Mouse (Mus musculus): ENCODE results near the gene Clcn6. TPM values are rescaled to one million over a fixed set of nuclear protein-coding genes. Genes with fewer than 3 reads are reported as not detected.
"Not testable (repeated sequence)": the region's sequence is repeated elsewhere in the genome, so short reads cannot be mapped to it uniquely, and the experiment has no call there.

Clcn6 gene
- total and polyA plus RNA-seq, 3 experiments, result 6.2 to 21.0 (median 16.1) TPM

DNA sequence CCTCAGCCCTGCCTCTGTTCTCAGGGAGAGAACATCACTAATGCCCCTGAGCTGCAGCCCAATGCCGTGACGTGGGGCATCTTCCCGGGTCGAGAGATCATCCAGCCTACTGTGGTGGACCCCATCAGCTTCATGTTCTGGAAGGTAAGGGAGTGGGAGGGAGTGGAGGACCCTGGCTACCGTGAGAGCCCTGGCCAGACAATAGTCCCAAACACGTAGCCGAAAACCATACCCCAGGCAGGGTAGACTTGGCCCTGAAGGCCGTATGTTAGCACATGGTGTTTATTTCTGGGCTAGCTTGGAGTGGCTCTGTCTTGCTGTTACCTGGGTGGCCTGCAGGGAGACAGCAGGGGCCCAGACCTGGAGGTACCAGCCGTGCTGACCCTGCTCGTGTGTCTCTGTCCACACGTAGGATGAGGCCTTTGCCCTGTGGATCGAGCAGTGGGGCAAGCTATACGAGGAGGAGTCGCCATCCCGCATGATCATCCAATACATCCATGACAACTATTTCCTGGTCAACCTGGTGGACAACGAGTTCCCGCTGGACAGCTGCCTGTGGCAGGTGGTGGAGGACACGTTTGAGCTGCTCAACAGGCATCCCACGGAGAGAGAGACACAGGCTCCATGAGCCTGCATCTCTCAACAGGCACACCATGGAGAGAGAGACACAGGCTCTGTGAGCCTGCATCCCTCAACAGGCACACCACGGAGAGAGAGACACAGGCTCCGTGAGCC is 16.5 kb upstream of the Clcn6 start:
- no peak for ATAC-seq (ENCODE audit: extremely low read depth, insufficient number of reproducible peaks, low FRiP score, poor library complexity, severe bottlenecking)
- H3K36me3 ChIP-seq (replicated peaks), result peaks cover 81% of the 10 kb centered on the region
- H3K27me3 ChIP-seq (ENCODE audit: insufficient read depth, low read length), result no peaks in the 10 kb centered on the region
- DNase-seq (ENCODE audit: low spot score), result no peak
- TF ChIP-seq POLR2AphosphoS5 (IDR thresholded peaks at IDR 0.05; ENCODE audit: insufficient replicate concordance, low read depth, low read length) (no peak), GATA2 (IDR thresholded peaks at IDR 0.05; ENCODE audit: borderline replicate concordance, low read depth, low read length) (no peak), GATA1 (IDR thresholded peaks at IDR 0.05; ENCODE audit: borderline replicate concordance, low read length) (no peak), CTCF (IDR thresholded peaks at IDR 0.05; ENCODE audit: low read depth, low read length) (no peak), TAL1 (conservative IDR thresholded peaks at IDR 0.05; ENCODE audit: low read depth, low read length) (no peak)
- no peak overlapping the region for H3K4me3 ChIP-seq (ENCODE audit: low read depth, low read length)
- no peaks in the 10 kb centered on the region for H3K9me3 ChIP-seq (replicated peaks)
- peaks cover under 1% of the 10 kb centered on the region; the same call in 1 of the 2 replicates for H3K4me1 ChIP-seq (ENCODE audit: insufficient read depth, low read depth, low read length)

- H3K4me1 ChIP-seq (ENCODE audit: insufficient read depth, low read depth, low read length), result peaks cover 2% of the 10 kb centered on the region
- no peaks in the 10 kb centered on the region for H3K27me3 ChIP-seq (ENCODE audit: insufficient read depth, low read length)
- TF ChIP-seq TAL1 (conservative IDR thresholded peaks at IDR 0.05; ENCODE audit: low read depth, low read length) (no peak), GATA2 (IDR thresholded peaks at IDR 0.05; ENCODE audit: borderline replicate concordance, low read depth, low read length) (no peak), GATA1 (IDR thresholded peaks at IDR 0.05; ENCODE audit: borderline replicate concordance, low read length) (no peak), CTCF (IDR thresholded peaks at IDR 0.05; ENCODE audit: low read depth, low read length) (no peak), POLR2AphosphoS5 (IDR thresholded peaks at IDR 0.05; ENCODE audit: insufficient replicate concordance, low read depth, low read length) (no peak)
- no peak overlapping the region for H3K4me3 ChIP-seq (ENCODE audit: low read depth, low read length)
- ATAC-seq (ENCODE audit: extremely low read depth, insufficient number of reproducible peaks, low FRiP score, poor library complexity, severe bottlenecking) (no peak), DNase-seq (ENCODE audit: low spot score) (no peak)
- H3K9me3 ChIP-seq (replicated peaks), result no peaks in the 10 kb centered on the region
- peaks cover 92% of the 10 kb centered on the region for H3K36me3 ChIP-seq (replicated peaks)
Observed at GRCm38 (mm10) chr4:148053417-148053920, 14.8 kb upstream of the Clcn6 start.

GRCm38 (mm10) chr4:148052976-148053375 is 14.4 kb upstream of the Clcn6 start:
- no peak for ATAC-seq (ENCODE audit: extremely low read depth, insufficient number of reproducible peaks, low FRiP score, poor library complexity, severe bottlenecking)
- peaks cover 7% of the 10 kb centered on the region for H3K4me1 ChIP-seq (ENCODE audit: insufficient read depth, low read depth, low read length)
- no peaks in the 10 kb centered on the region for H3K27me3 ChIP-seq (ENCODE audit: insufficient read depth, low read length)

DNA sequence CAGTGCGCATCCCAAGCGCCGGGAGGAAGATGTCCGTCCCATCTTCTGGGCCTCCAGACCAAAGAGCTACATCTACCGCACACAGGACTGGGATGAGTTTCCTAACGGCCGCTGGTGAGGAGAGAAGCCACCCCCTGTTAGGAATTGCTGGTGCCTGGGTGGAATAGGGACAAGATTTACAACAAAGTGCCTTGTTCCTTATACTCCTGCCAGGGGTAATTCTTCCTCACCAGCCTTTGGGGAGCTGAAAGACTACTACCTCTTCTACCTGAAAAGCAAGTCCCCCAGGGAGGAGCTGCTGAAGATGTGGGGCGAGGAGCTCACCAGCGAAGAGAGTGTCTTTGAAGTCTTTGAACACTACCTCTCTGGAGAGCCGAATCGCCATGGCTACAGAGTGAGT is 13.3 kb upstream of the Clcn6 start:
- DNase-seq (ENCODE audit: low spot score) (no peak), ATAC-seq (ENCODE audit: extremely low read depth, insufficient number of reproducible peaks, low FRiP score, poor library complexity, severe bottlenecking) (no peak)
- Histone ChIP-seq H3K4me1 (ENCODE audit: insufficient read depth, low read depth, low read length) (peaks cover 17% of the 10 kb centered on the region), H3K9me3 (replicated peaks) (no peaks in the 10 kb centered on the region), H3K36me3 (replicated peaks) (peaks cover 86% of the 10 kb centered on the region), H3K27me3 (ENCODE audit: insufficient read depth, low read length) (no peaks in the 10 kb centered on the region), H3K4me3 (ENCODE audit: low read depth, low read length) (no peak overlapping the region)
- TF ChIP-seq GATA1 (IDR thresholded peaks at IDR 0.05; ENCODE audit: borderline replicate concordance, low read length) (no peak), GATA2 (IDR thresholded peaks at IDR 0.05; ENCODE audit: borderline replicate concordance, low read depth, low read length) (no peak), TAL1 (conservative IDR thresholded peaks at IDR 0.05; ENCODE audit: low read depth, low read length) (no peak), CTCF (IDR thresholded peaks at IDR 0.05; ENCODE audit: low read depth, low read length) (no peak), POLR2AphosphoS5 (IDR thresholded peaks at IDR 0.05; ENCODE audit: insufficient replicate concordance, low read depth, low read length) (no peak)

More at GRCm38 (mm10) chr4:148052976-148053375, 14.4 kb upstream of the Clcn6 start:
- Histone ChIP-seq H3K9me3 (replicated peaks) (no peaks in the 10 kb centered on the region), H3K4me3 (ENCODE audit: low read depth, low read length) (no peak overlapping the region), H3K36me3 (replicated peaks) (peaks cover 92% of the 10 kb centered on the region)
- TF ChIP-seq TAL1 (conservative IDR thresholded peaks at IDR 0.05; ENCODE audit: low read depth, low read length), result no peak
- TF ChIP-seq GATA2 (IDR thresholded peaks at IDR 0.05; ENCODE audit: borderline replicate concordance, low read depth, low read length), result no peak
- TF ChIP-seq GATA1 (IDR thresholded peaks at IDR 0.05; ENCODE audit: borderline replicate concordance, low read length), result no peak
- no peak for TF ChIP-seq CTCF (IDR thresholded peaks at IDR 0.05; ENCODE audit: low read depth, low read length)
- TF ChIP-seq POLR2AphosphoS5 (IDR thresholded peaks at IDR 0.05; ENCODE audit: insufficient replicate concordance, low read depth, low read length), result no peak
- no peak for DNase-seq (ENCODE audit: low spot score)

- no peak for ATAC-seq (ENCODE audit: extremely low read depth, insufficient number of reproducible peaks, low FRiP score, poor library complexity, severe bottlenecking)
- TF ChIP-seq CTCF (IDR thresholded peaks at IDR 0.05; ENCODE audit: low read depth, low read length) (no peak), TAL1 (conservative IDR thresholded peaks at IDR 0.05; ENCODE audit: low read depth, low read length) (no peak), GATA2 (IDR thresholded peaks at IDR 0.05; ENCODE audit: borderline replicate concordance, low read depth, low read length) (no peak), POLR2AphosphoS5 (IDR thresholded peaks at IDR 0.05; ENCODE audit: insufficient replicate concordance, low read depth, low read length) (no peak)
- Histone ChIP-seq H3K9me3 (replicated peaks) (no peaks in the 10 kb centered on the region), H3K4me1 (ENCODE audit: insufficient read depth, low read depth, low read length) (peaks cover 24% of the 10 kb centered on the region), H3K4me3 (ENCODE audit: low read depth, low read length) (no peak overlapping the region), H3K27me3 (ENCODE audit: insufficient read depth, low read length) (no peaks in the 10 kb centered on the region), H3K36me3 (replicated peaks) (peaks cover 79% of the 10 kb centered on the region)
- no peak for DNase-seq (ENCODE audit: low spot score)
Observed at GRCm38 (mm10) chr4:148051046-148051776, 12.6 kb upstream of the Clcn6 start.

DNA sequence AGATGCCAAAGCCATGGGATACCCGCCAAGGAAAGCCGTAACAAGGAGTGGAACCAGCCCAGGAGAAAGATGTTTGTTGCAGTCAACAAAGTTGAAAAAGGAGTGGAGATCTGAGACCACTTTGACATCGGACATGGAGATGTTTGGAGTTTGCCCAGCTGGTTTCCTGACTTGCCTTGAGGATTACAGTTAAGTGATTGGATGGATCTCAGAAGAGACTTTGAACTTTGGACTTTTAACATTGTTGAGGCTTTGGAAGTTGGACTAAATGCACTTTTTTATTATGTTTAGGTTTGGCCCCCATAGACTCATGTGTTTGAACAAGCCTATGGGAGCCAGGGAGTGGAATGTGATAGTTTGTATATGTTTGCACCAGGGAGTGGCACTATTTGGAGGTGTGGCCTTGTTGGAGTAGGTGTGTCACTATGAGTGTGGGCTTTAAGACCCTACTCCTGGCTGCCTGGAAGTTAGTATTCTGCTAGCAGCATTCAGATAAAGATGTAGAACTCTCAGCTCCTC is 11.8 kb upstream of the Clcn6 start:
- peaks cover 31% of the 10 kb centered on the region for H3K4me1 ChIP-seq (ENCODE audit: insufficient read depth, low read depth, low read length)
- DNase-seq (ENCODE audit: low spot score); H3K4me3 ChIP-seq (ENCODE audit: low read depth, low read length); ATAC-seq (ENCODE audit: extremely low read depth, insufficient number of reproducible peaks, low FRiP score, poor library complexity, severe bottlenecking); H3K9me3 ChIP-seq (replicated peaks); H3K27me3 ChIP-seq (ENCODE audit: insufficient read depth, low read length): not testable (repeated sequence)
- peaks cover 75% of the 10 kb centered on the region for H3K36me3 ChIP-seq (replicated peaks)
